Mouse (Mus musculus): ENCODE data around the gene Tspan2. TPM values are rescaled to one million over a fixed set of nuclear protein-coding genes. Genes with fewer than 3 reads are reported as not detected.

Tspan2 gene
- polyA plus RNA-seq, 1 experiment from 2014 or later: 25.8 TPM

Other genes with a start within 250 kb of the Tspan2 start
- 0.25 and 0.62 TPM in 2 replicates for gene Tshb, start 48.2 kb downstream of the Tspan2 start, polyA plus RNA-seq (2014; fragmentation: Nextera tagmentation; extraction: Ambion mirVana)
- not detected in 2 replicates for gene Sycp1, start 201.6 kb downstream of the Tspan2 start, polyA plus RNA-seq (2014; fragmentation: Nextera tagmentation; extraction: Ambion mirVana)
- 0.08 TPM in 1 of 2 replicates, not detected in the other for gene Nr1h5, start 229.6 kb downstream of the Tspan2 start, polyA plus RNA-seq (2014; fragmentation: Nextera tagmentation; extraction: Ambion mirVana)